Mouse (Mus musculus) forebrain, embryonic 16.5 days (tissue): ENCODE results near the gene Olfml2a. TPM values are rescaled to one million over a fixed set of nuclear protein-coding genes. Genes with fewer than 3 reads are reported as not detected.

Experiments
- ATAC-seq: fragments of 200-750 bp; cut with Nextera tagmentation; 2 replicates; pipeline ENCODE4 v1.8.0; 2017; ENCODE audit warnings: mild to moderate bottlenecking, moderate library complexity
- H3K27ac ChIP-seq: fragments of 300-500 bp; sonication (generic); 2 replicates; pipeline ENCODE4 v1.5.1; 2014; ENCODE audit warnings: low read length, control low read depth
- H3K27me3 ChIP-seq: fragments of 300-500 bp; sonication (generic); replicated peaks from 2 replicates; pipeline ENCODE4 v1.6.1; 2014; ENCODE audit warnings: low read length; ENCODE audit not compliant: control insufficient read depth, insufficient read depth
- H3K36me3 ChIP-seq: fragments of 300-500 bp; sonication (generic); 2 replicates; pipeline ENCODE4 v1.6.1; 2014; ENCODE audit not compliant: control insufficient read depth, insufficient read depth
- H3K4me1 ChIP-seq: fragments of 300-500 bp; sonication (generic); replicated peaks from 2 replicates; pipeline ENCODE4 v1.6.1; 2014; ENCODE audit warnings: low read length; ENCODE audit not compliant: control insufficient read depth, insufficient read depth
- H3K4me2 ChIP-seq: fragments of 300-500 bp; sonication (generic); 2 replicates; pipeline ENCODE4 v1.6.1; 2014; ENCODE audit warnings: mild to moderate bottlenecking, low read length, control low read depth
- H3K4me3 ChIP-seq: fragments of 300-500 bp; sonication (generic); replicated peaks from 2 replicates; pipeline ENCODE4 v1.5.1; 2014; ENCODE audit warnings: mild to moderate bottlenecking, low read length, control low read depth
- H3K9ac ChIP-seq: fragments of 300-500 bp; sonication (generic); replicated peaks from 2 replicates; pipeline ENCODE4 v1.6.1; 2014; ENCODE audit warnings: low read depth, low read length, control low read depth
- H3K9me3 ChIP-seq: fragments of 300-500 bp; sonication (generic); 2 replicates; pipeline ENCODE4 v1.6.1; 2016; ENCODE audit warnings: low read length; ENCODE audit not compliant: control insufficient read depth
- WGBS: fragments of 180-500 bp; shearing (Covaris S2); extraction: QIAGEN DNeasy Blood & Tissue Kit; methylation state at CpG from one replicate; pipeline ENCODE4 v1.1.7; 2014; 5-methylcytosine and 5-hydroxymethylcytosine counted together
- polyA plus RNA-seq: library from polyadenylated mRNA; unstranded; fragments of >200 nt; fragmentation: Nextera tagmentation; extraction: Ambion mirVana; gene quantifications from 2 replicates; pipeline ENCODE4 v1.2.1, GENCODE M21; 2015

Gene Olfml2a
- polyA plus RNA-seq = 2.6 and 3.0 TPM in 2 replicates

DNA sequence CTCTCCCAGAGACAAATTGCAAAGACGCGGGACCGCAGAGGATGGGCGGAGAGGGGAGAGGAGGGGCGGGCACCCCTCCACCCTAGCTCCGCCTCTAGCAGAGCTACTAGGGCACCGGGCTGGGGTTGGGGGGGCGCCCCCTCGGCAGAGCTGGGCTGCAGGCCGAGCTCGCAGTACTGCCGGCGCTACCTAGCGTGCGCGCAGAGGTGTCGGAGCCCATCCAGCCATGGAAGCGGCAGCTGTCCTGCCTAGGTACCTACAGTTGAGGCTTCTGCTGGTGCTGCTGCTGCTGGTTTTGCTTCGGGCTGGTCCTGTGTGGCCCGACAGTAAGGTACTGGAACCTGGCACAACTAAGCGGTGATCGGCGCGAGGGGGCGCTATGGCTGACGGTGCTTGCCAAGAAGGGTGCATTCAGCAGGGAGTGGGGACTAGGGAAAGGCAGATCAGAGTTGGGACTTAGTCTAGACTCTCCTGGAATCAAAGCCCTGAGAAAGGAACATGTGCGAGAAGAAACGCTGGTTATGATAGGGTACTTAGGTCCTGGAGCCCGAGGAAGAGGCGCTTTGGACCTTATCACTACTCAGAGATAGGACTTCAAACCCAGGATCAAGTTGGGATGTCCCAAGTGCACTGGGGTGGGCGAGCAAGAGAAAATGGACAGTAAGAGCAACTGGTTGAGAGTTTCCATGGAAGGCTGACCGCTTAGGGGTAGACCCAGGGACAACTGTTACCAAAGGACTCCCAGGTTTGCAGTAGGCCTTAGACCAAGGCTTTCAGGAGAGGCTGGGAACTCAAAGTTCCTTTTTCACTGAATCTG, at the start of gene Olfml2a:
TSS of gene Olfml2a (plus strand) at position 128 of the 817 bp plus-strand sequence.
- peak; percentile 72 for ATAC-seq
- peak within 1 kb of the TSS; percentile 90 for H3K4me2 ChIP-seq
- 0 out of 2 replicates have a peak, but pooled peaks cover 2% of the 10 kb centered on the region for H3K27me3 ChIP-seq
- peak within 1 kb of the TSS; percentile 54 for H3K9ac ChIP-seq
- H3K36me3 ChIP-seq = no peaks in the 10 kb centered on the region
- peak within 1 kb of the TSS; percentile 40 for H3K4me3 ChIP-seq
- H3K27ac ChIP-seq = no peak within 1 kb of the TSS
- peaks cover 13% of the 10 kb centered on the region for H3K4me1 ChIP-seq
- H3K9me3 ChIP-seq = no peaks in the 10 kb centered on the region
- 7% methylated on average over 32 of the region's 32 CpGs for whole genome bisulfite sequencing

DNA sequence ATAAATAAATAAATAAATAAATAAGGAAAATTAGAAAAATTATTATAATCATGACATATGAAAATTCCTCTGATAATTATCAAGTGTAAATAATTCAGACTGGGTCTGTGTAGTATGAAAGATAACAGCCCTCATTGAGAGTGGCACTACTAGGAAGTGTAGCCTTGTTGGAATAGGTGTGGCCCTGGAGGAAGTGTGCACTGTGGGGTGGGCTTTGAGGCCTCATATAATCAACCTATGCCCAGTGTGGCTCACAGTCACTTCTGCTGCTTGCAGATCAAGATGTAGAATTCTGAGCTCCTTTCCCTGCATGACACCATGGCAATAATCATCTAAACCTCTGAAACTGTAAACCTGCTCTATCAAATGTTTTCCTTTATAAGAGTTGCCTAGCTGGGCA, 28.9 kb upstream of the Olfml2a start:
- Histone ChIP-seq H3K36me3 (no peaks in the 10 kb centered on the region), H3K9ac (no peak overlapping the region), H3K9me3 (no peaks in the 10 kb centered on the region), H3K4me2 (no peak overlapping the region), H3K27ac (no peak overlapping the region), H3K4me1 (no peaks in the 10 kb centered on the region), H3K27me3 (no peaks in the 10 kb centered on the region), H3K4me3 (no peak overlapping the region)
- no peak for ATAC-seq

DNA sequence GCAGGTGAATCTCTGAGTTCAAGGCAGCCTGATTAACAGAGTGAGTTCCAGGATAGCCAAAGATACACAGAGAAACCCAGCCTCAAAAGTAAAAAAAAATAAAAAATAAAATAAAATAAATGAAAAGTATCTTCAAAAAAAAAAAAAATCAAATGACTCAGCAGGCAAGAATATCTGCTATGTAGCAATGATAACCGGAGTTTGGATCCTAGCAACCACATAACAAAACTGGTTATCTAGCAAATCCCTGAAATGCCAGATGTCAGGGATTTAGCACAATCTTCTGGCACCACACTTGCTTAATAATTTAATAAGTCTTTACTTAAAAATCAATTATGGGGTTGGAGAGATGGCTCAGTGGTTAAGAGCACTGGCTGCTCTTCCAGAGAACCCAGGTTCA, 27.5 kb upstream of the Olfml2a start:
- no peak overlapping the region for H3K4me3 ChIP-seq
- 81% methylated on average over 1 of the region's 1 CpGs for WGBS
- H3K27me3 ChIP-seq = no peaks in the 10 kb centered on the region
- no peak overlapping the region for H3K27ac ChIP-seq
- no peaks in the 10 kb centered on the region for H3K9me3 ChIP-seq
- no peak for ATAC-seq
- H3K36me3 ChIP-seq = no peaks in the 10 kb centered on the region
- no peak overlapping the region for H3K9ac ChIP-seq
- H3K4me2 ChIP-seq = no peak overlapping the region
- H3K4me1 ChIP-seq = no peaks in the 10 kb centered on the region

DNA sequence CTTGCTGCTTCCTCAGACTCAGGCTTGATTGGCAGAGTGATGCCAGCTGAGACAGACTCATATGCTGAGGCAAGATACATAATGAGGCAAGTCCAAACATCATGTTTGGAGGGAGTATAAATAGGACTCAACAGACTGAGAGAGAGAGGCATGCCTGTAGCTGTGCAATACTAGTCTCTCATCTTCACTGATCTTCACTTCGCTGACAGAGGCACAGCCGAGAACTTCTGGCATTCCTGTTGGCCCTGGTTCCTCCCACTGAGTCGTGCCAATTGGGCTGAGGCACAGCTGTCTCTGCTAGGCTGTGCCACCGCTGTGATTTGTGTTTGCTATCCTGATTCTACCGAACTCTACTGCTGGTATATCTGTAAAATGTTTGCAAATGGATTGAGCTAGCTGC, 25.7 kb upstream of the Olfml2a start:
- Histone ChIP-seq H3K4me2 (no peak overlapping the region), H3K4me1 (no peaks in the 10 kb centered on the region), H3K27ac (no peak overlapping the region), H3K9ac (no peak overlapping the region), H3K9me3 (no peaks in the 10 kb centered on the region), H3K36me3 (no peaks in the 10 kb centered on the region), H3K27me3 (no peaks in the 10 kb centered on the region), H3K4me3 (no peak overlapping the region)
- ATAC-seq = peak; percentile 71
- 73% methylated on average over 5 of the region's 5 CpGs for WGBS

DNA sequence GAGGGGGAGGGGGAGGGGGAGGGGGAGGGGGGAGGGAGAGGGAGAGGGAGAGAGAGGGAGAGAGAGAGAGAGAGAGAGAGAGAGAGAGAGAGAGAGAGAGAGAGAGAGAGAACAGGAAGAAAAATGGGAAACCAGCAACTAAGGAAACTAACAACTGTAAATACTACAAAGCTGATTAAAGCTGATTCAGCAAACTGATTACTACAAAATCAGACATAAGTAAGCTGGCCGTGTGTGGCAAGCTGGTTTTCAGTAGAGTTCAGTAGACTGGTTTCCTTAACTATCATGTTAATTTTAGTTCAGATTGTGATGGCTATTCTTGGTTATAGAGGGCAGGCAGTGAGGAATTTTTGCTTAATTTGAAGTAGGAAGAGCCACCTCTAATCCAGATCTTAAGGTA, 23.2 kb upstream of the Olfml2a start:
- H3K4me3 ChIP-seq = no peak overlapping the region
- no peak for ATAC-seq
- H3K9ac ChIP-seq = no peak overlapping the region
- H3K36me3 ChIP-seq = no peaks in the 10 kb centered on the region
- no peaks in the 10 kb centered on the region for H3K27me3 ChIP-seq
- 69% methylated on average over 1 of the region's 1 CpGs for WGBS
- no peaks in the 10 kb centered on the region for H3K4me1 ChIP-seq
- H3K4me2 ChIP-seq = no peak overlapping the region
- H3K9me3 ChIP-seq = no peaks in the 10 kb centered on the region
- no peak overlapping the region for H3K27ac ChIP-seq

DNA sequence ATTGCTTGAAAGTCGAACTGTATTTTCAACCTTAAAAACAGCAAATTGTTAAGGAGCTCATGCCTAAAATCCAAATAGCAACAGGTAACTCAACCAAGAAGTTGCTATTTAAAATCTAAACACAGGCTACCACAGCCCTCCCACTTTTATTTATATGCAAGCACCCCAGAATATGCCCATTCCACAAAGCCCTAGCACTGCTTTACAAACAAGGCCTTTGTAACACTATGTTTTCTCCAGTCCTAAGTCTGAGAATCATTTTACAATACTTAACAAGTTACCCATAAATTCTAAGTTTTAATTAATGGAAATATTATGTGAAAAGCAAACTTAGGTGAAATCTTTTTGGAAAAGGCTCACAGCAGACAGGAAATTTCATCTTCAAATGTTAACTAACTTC, 17.3 kb upstream of the Olfml2a start:
- Histone ChIP-seq H3K9ac (no peak overlapping the region), H3K4me2 (no peak overlapping the region), H3K4me3 (no peak overlapping the region), H3K4me1 (peaks cover 3% of the 10 kb centered on the region; the same call in 1 of the 2 replicates), H3K27ac (no peak overlapping the region), H3K9me3 (no peaks in the 10 kb centered on the region), H3K27me3 (no peaks in the 10 kb centered on the region), H3K36me3 (no peaks in the 10 kb centered on the region)
- no peak for ATAC-seq
- 42% methylated on average over 1 of the region's 1 CpGs for WGBS

DNA sequence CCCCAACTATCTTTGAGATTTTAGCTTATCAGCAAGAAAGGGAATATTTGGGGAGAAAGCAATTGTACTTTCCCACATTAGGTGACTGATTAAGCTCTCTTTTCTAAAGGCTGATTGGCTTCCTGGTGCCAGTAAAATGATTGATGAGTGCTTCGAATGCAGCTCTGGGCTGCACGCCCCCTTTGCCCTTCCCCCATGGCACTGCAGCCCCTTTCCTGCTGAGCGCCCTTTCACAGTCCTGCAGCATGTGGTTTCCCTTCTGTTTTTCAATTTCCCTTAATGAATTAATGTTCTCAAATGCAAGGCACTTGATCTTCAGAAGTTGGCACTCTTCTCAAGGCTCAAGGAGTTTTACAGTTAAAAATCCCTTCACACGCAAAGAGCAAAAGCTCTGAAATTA, 16.8 kb upstream of the Olfml2a start:
- H3K4me2 ChIP-seq = no peak overlapping the region
- H3K4me3 ChIP-seq = no peak overlapping the region
- H3K36me3 ChIP-seq = no peaks in the 10 kb centered on the region
- H3K27me3 ChIP-seq = no peaks in the 10 kb centered on the region
- peaks cover 3% of the 10 kb centered on the region; the same call in 1 of the 2 replicates for H3K4me1 ChIP-seq
- H3K9me3 ChIP-seq = no peaks in the 10 kb centered on the region
- H3K9ac ChIP-seq = no peak overlapping the region
- no peak overlapping the region for H3K27ac ChIP-seq
- 0 out of 2 replicates have a peak, but pooled peaks have one; percentile 49 for ATAC-seq
- WGBS = 11% methylated on average over 4 of the region's 4 CpGs

DNA sequence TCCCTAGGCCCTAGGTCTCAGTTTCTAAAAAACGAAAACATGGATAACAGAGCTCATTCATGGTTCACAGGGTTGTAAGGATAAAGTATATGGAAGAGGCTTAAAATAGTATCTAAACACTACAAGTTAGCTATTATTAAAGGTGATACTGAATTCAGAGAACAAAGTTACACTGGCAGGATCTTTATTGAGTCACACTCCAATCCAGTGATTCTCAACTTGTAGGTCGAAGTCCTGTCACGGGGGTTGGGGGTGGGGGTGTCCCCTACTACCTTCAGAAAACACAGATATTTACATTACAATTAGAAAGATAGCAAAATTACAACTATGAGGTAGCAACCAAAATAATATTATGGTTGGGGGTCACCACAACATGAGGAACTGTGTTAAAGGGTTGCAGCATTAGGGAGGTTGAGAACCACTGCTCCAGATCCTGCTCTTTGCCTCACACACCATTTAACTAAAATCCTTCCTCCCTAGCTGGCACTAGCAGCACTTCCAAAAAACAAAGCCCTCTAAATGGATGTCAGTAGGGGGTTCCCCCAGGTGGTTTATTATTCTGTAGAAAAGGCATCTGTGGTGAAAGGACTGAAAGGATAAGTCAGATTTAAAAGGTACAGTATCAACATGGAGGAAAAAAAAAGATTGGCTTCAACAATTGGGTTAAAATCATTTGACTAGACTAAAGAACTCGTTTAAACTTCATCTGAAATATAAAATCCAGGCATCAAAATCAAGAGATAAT, 14.7 kb upstream of the Olfml2a start:
- WGBS = 26% methylated on average over 4 of the region's 4 CpGs
- H3K9me3 ChIP-seq = no peaks in the 10 kb centered on the region
- no peak for ATAC-seq
- H3K4me2 ChIP-seq = no peak overlapping the region
- no peak overlapping the region for H3K27ac ChIP-seq
- peaks cover 3% of the 10 kb centered on the region; the same call in 1 of the 2 replicates for H3K4me1 ChIP-seq
- no peak overlapping the region for H3K9ac ChIP-seq
- H3K4me3 ChIP-seq = no peak overlapping the region
- H3K36me3 ChIP-seq = no peaks in the 10 kb centered on the region
- H3K27me3 ChIP-seq = peaks cover 2% of the 10 kb centered on the region; the same call in 1 of the 2 replicates

DNA sequence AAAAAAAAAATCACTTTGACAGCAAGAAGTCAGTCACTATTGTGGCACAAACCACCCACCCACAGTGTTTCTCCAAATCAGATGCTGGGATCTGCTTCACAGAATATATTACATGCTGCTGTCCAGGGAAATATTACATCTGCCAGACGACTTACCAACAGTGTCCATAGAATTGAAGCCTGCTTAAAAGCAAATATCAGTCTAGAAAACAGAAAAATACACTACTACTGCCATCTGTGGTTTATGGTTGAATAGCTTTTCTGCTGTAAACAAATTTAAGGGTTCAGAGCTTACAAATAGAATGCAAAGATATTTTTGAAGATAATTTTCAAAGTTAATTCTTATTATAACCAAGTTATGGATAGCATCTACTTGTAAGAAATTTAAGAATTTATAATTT, 10.4 kb upstream of the Olfml2a start:
- H3K27ac ChIP-seq = no peak overlapping the region
- ATAC-seq = no peak
- H3K36me3 ChIP-seq = no peaks in the 10 kb centered on the region
- H3K27me3 ChIP-seq = peaks cover 8% of the 10 kb centered on the region
- H3K4me3 ChIP-seq = no peak overlapping the region
- 23% methylated on average over 1 of the region's 1 CpGs for WGBS
- peaks cover 13% of the 10 kb centered on the region for H3K4me1 ChIP-seq
- H3K9ac ChIP-seq = no peak overlapping the region
- H3K9me3 ChIP-seq = no peaks in the 10 kb centered on the region
- no peak overlapping the region for H3K4me2 ChIP-seq
